Mouse (Mus musculus) left cerebral cortex, postnatal 25 days (tissue): Measurements from ENCODE around the gene Ints6. TPM values are rescaled to one million over a fixed set of nuclear protein-coding genes. Genes with fewer than 3 reads are reported as not detected.

ENCODE experiments used
- DNase-seq, 2 experiments: peaks; one replicate each; pipeline ENCODE4 v3.0.0; 2022; ENCODE audit warnings: low spot score in 2 of 2, mixed read lengths in 1 of 2
- intact Hi-C: fragments of 180-260 bp; cut with DNase I; formaldehyde crosslinking; loops from one replicate; pipeline ENCODE4 v1.15.1; 2025
- total RNA-seq, 2 experiments: library from RNA; stranded (reverse); gene quantifications; 2 replicates each; pipeline ENCODE4 v1.2.3; 2021

Gene Ints6
- total RNA-seq = 10 to 100 TPM; 33.4 to 39.3 TPM

- peak; percentile 99 to 100 for DNase-seq
- intact Hi-C loops = loop anchor here (1.0 to 2.0 kb wide), 3 partner anchors 76 to 176 kb away; partner anchors contain the start of gene Wdfy2
These were observed at the start of gene Ints6 for GRCm38 (mm10) chr14:62761036-62761881. Gene Ints6, minus strand, starts transcription at chr14:62761169.

- intact Hi-C loops = no loop called here
- DNase-seq = no peak
These were observed 47.9 kb upstream of the Ints6 start for GRCm38 (mm10) chr14:62808661-62809523.

DNA sequence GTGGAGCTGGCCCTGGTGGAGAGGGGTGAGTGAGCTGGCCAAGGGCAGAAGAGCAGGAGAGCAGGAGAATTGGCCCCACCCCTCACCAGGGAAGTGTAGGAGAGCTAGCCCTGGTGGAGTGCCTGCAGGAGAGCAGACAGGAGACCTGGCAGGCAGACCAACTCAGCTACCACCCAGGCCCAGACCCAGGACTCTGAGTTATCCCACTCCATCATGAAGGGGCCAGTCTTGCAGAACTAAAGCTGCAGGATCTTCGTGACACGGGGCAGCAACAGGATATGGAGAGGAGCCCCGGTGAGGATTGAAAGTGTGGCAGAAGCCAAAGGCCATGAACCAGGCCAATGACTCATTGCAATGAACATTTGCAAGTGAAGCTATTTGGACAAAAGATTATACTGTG, 46.0 kb upstream of the Ints6 start:
- intact Hi-C loops = no loop called here
- no peak for DNase-seq

- no peak for DNase-seq
- intact Hi-C loops = no loop called here
These were observed 42.2 kb upstream of the Ints6 start for GRCm38 (mm10) chr14:62803204-62803603.

GRCm38 (mm10) chr14:62800791-62801190, 39.8 kb upstream of the Ints6 start:
- intact Hi-C loops = no loop called here
- DNase-seq = peak; percentile 27 to 86

GRCm38 (mm10) chr14:62798608-62799101, 37.7 kb upstream of the Ints6 start:
- intact Hi-C loops = no loop called here
- DNase-seq = no peak

- no peak for DNase-seq
- intact Hi-C loops = no loop called here
These were observed 34.8 kb upstream of the Ints6 start for GRCm38 (mm10) chr14:62795719-62796118.

- no peak for DNase-seq
These were observed 28.3 kb upstream of the Ints6 start for GRCm38 (mm10) chr14:62789282-62789681.

DNA sequence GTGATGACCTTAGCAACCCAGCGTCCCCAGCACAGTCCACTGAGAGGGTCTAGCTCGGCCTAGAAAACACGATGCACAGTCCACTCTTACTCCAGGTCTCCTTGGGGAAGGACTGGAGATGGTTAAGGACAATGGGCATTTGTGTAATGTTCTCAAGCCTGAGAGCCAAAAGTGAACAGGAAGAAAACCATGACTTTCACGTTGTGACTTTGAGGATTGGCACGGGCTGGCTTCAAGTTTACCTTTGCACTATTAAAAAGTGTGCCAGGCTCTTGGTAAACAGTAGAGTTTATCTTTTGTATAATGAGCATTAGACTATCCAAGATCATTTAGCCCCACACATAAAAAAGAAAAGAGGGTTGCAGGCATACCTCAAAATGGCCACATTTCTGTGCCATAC, 22.0 kb upstream of the Ints6 start:
- no peak for DNase-seq
- intact Hi-C loops = no loop called here

More at GRCm38 (mm10) chr14:62789282-62789681, 28.3 kb upstream of the Ints6 start:
- intact Hi-C loops = no loop called here

- DNase-seq = no peak
- intact Hi-C loops = no loop called here
These were observed 19.7 kb upstream of the Ints6 start for GRCm38 (mm10) chr14:62780520-62781316.

DNA sequence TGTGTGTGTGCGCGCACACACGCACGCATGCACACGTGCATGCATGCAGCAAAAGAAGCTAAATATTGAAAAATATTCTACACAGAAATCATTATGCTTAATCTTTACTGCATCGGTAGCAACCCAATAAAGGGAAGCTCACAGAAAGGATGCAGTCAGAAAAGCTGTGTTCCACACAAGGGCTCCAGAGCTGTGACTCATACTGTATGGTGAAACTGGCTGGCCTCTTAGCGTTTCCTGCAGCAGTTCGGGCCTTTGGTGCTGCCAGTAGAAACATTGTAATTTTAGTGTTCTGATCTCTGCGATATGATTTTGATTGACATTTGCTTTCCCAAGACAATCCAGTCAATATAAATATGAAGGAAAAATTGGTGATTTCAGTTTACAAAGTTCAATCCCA, 17.1 kb upstream of the Ints6 start:
- no peak for DNase-seq
- intact Hi-C loops = no loop called here

- intact Hi-C loops = no loop called here
- DNase-seq = no peak
These were observed 14.1 kb upstream of the Ints6 start for GRCm38 (mm10) chr14:62775034-62775433.

DNA sequence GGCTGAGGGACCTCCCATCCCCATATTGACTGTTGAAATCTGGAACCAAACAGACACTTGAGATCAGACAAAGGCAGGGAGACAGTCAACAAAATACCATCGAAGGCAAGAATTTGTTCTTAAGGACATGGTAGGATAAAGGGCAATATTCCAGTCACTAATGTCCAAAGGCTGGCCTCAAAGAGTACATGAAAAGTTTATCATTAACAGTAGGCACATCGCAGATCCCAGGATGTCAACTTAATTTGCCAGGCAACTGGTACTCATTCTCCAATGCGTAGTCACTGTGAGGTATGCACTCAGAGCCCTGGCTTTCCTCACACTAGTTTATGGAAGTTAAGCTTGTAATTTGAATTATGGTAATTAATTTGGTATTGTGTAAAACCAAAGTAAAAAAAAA, 13.3 kb upstream of the Ints6 start:
- intact Hi-C loops = no loop called here
- no peak for DNase-seq

- no peak for DNase-seq
- intact Hi-C loops = no loop called here
These were observed 12.8 kb upstream of the Ints6 start for GRCm38 (mm10) chr14:62773766-62774165.

- DNase-seq = no peak
- intact Hi-C loops = no loop called here
These were observed 4.4 kb upstream of the Ints6 start for GRCm38 (mm10) chr14:62765398-62765797.

DNA sequence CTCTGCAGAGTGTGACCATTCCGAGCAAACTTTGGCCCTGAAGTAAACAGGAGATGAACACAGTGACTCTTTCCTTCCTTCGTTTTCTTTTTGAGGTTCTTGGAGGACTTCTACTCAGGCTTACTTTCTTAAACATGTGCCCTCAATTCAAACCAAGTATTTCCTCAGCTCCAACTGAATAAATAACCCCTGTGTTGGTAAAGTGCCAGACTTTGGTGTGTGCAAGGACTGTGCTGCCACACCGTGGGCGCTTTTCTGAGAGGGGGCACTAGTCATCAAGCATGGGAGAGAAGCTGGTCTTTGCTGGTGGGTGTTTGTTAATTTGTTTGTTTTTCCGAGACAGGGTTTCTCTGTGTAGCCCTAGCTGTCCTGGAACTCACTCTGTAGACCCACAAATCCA, 3.4 kb upstream of the Ints6 start:
- intact Hi-C loops = no loop called here

GRCm38 (mm10) chr14:62761943-62762342, 974 bp upstream of the Ints6 start:
- DNase-seq = peak; percentile 52
- intact Hi-C loops = loop anchor here (1.0 to 2.0 kb wide), 3 partner anchors 75 to 175 kb away; partner anchors contain the start of gene Wdfy2

More for the DNA sequence above, 3.4 kb upstream of the Ints6 start:
- no peak for DNase-seq

GRCm38 (mm10) chr14:62760321-62761035, 491 bp downstream of the Ints6 start:
- intact Hi-C loops = loop anchor here (1.0 to 2.0 kb wide), 3 partner anchors 77 to 176 kb away; partner anchors contain the start of gene Wdfy2
- peak; percentile 55 to 56 for DNase-seq
